Mouse (Mus musculus) hindbrain, embryonic 13.5 days (tissue): ENCODE results near the gene Mrpl12. TPM values are rescaled to one million over a fixed set of nuclear protein-coding genes. Genes with fewer than 3 reads are reported as not detected.
"Not testable (repeated sequence)": the region's sequence is repeated elsewhere in the genome, so short reads cannot be mapped to it uniquely, and the experiment has no call there.

Source experiments
- ATAC-seq: fragments of 200-750 bp; cut with Nextera tagmentation; 2 replicates; pipeline ENCODE4 v1.8.0; 2017; ENCODE audit warnings: moderate TSS enrichment; ENCODE audit not compliant: low FRiP score
- H3K27ac ChIP-seq: fragments of 300-500 bp; sonication (generic); 2 replicates; pipeline ENCODE4 v1.5.1; 2015; ENCODE audit warnings: inconsistent platforms, mild to moderate bottlenecking, moderate library complexity
- H3K27me3 ChIP-seq: fragments of 300-500 bp; sonication (generic); 2 replicates; pipeline ENCODE4 v1.6.1; 2015; ENCODE audit warnings: mild to moderate bottlenecking, inconsistent platforms
- H3K36me3 ChIP-seq: fragments of 300-500 bp; sonication (generic); 2 replicates; pipeline ENCODE4 v1.6.1; 2015; ENCODE audit warnings: mild to moderate bottlenecking, inconsistent platforms
- H3K4me1 ChIP-seq: fragments of 300-500 bp; sonication (generic); replicated peaks from 2 replicates; pipeline ENCODE4 v1.6.1; 2015; ENCODE audit warnings: inconsistent platforms
- H3K4me2 ChIP-seq: fragments of 300-500 bp; sonication (generic); 2 replicates; pipeline ENCODE4 v1.6.1; 2015; ENCODE audit warnings: inconsistent platforms, mild to moderate bottlenecking, moderate library complexity
- H3K4me3 ChIP-seq: fragments of 300-500 bp; sonication (generic); 2 replicates; pipeline ENCODE4 v1.5.1; 2015; ENCODE audit warnings: mild to moderate bottlenecking, inconsistent platforms
- H3K9ac ChIP-seq: fragments of 300-500 bp; sonication (generic); 2 replicates; pipeline ENCODE4 v1.6.1; 2015; ENCODE audit warnings: mild to moderate bottlenecking, inconsistent platforms
- H3K9me3 ChIP-seq: fragments of 300-500 bp; sonication (generic); 2 replicates; pipeline ENCODE4 v1.6.1; 2016; ENCODE audit warnings: inconsistent platforms
- WGBS: fragments of 180-500 bp; shearing (Covaris S2); methylation state at CpG from one replicate; pipeline ENCODE4 v1.1.7; 2015; 5-methylcytosine and 5-hydroxymethylcytosine counted together
- polyA plus RNA-seq: library from polyadenylated mRNA; unstranded; fragments of >200 nt; fragmentation: Nextera tagmentation; extraction: Ambion mirVana; gene quantifications from 2 replicates; pipeline ENCODE4 v1.2.1, GENCODE M21; 2015

The Mrpl12 gene
- polyA plus RNA-seq, 1 experiment from 2014 or later = 108 TPM

DNA sequence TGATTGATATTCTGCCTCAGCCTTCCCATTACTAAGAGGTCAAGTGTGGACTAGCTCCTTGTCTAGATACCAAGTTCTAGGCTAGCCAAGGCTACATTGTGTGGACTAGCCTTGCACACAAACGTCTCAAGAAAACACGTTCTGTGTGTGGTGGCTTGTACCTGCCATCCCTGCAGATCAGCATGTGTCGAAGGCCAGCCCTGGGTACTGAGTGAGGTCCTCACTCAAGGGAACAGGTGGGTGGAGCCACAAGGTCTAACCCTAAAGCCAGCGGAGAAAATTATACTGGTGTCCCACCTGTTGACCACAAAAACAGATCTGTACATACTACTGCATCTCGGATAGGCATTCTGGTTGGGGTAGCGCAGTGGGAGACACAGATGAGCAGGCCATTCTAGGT lies 15.5 kb downstream of the Mrpl12 start:
- no peak overlapping the region for H3K4me3 ChIP-seq
- peaks cover 46% of the 10 kb centered on the region for H3K36me3 ChIP-seq
- ATAC-seq = no peak

GRCm38 (mm10) chr11:120500357-120500756 lies 15.9 kb downstream of the Mrpl12 start:
- WGBS = 31% methylated on average over 3 of the region's 3 CpGs
- Histone ChIP-seq H3K9me3 (no peaks in the 10 kb centered on the region), H3K4me3 (no peak overlapping the region), H3K4me2 (no peak overlapping the region), H3K27ac (no peak overlapping the region), H3K36me3 (peaks cover 42% of the 10 kb centered on the region), H3K27me3 (no peaks in the 10 kb centered on the region), H3K4me1 (no peaks in the 10 kb centered on the region), H3K9ac (no peak overlapping the region)
- ATAC-seq = no peak

More for the DNA sequence above, 15.5 kb downstream of the Mrpl12 start:
- Histone ChIP-seq H3K4me1 (no peaks in the 10 kb centered on the region), H3K27me3 (no peaks in the 10 kb centered on the region), H3K4me2 (no peak overlapping the region), H3K9me3 (no peaks in the 10 kb centered on the region), H3K27ac (no peak overlapping the region), H3K9ac (no peak overlapping the region)
- 81% methylated on average over 6 of the region's 6 CpGs for WGBS

- H3K9me3 ChIP-seq = no peaks in the 10 kb centered on the region
- H3K9ac ChIP-seq = no peak overlapping the region
- H3K4me1 ChIP-seq = no peaks in the 10 kb centered on the region
- WGBS = 74% methylated on average over 6 of the region's 6 CpGs
- no peaks in the 10 kb centered on the region for H3K27me3 ChIP-seq
- H3K4me2 ChIP-seq = no peak overlapping the region
- ATAC-seq = no peak
- H3K27ac ChIP-seq = no peak overlapping the region
- H3K36me3 ChIP-seq = peaks cover 35% of the 10 kb centered on the region
- no peak overlapping the region for H3K4me3 ChIP-seq
These were observed 16.6 kb downstream of the Mrpl12 start for GRCm38 (mm10) chr11:120501018-120501417.

DNA sequence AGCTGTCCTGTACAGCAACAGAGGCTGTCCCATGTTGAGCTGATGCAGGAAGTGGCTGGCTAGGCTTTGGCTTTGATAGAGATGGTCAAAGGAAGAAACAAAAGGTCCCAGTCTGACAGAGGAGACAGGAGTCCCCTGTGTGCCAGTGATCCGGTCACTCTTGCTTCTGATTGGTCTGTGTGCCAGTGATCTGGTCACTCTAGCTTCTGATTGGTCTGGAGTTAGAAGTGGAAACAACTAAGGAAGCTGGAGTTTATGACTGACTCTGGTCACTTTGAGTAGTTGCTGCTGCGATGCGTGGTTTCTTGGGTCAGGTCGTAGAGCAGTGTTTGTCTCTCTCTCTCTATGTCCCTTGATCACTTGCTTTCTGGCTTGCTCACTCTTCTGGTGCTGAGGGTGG lies 17.3 kb downstream of the Mrpl12 start:
- Histone ChIP-seq H3K4me1 (no peaks in the 10 kb centered on the region), H3K27me3 (0 out of 2 replicates have a peak, but pooled peaks cover 2% of the 10 kb centered on the region), H3K27ac (no peak overlapping the region), H3K9ac (no peak overlapping the region), H3K36me3 (peaks cover 28% of the 10 kb centered on the region), H3K9me3 (no peaks in the 10 kb centered on the region), H3K4me2 (no peak overlapping the region), H3K4me3 (no peak overlapping the region)
- 90% methylated on average over 4 of the region's 4 CpGs for WGBS
- no peak for ATAC-seq

- H3K4me1 ChIP-seq = peaks cover 5% of the 10 kb centered on the region
- WGBS = 88% methylated on average over 3 of the region's 3 CpGs
- H3K27me3 ChIP-seq = 0 out of 2 replicates have a peak, but pooled peaks cover 2% of the 10 kb centered on the region
- H3K9me3 ChIP-seq = no peaks in the 10 kb centered on the region
- ATAC-seq = no peak
- no peak overlapping the region for H3K9ac ChIP-seq
- H3K4me2 ChIP-seq = no peak overlapping the region
- no peak overlapping the region for H3K4me3 ChIP-seq
- H3K27ac ChIP-seq = no peak overlapping the region
- H3K36me3 ChIP-seq = no peaks in the 10 kb centered on the region
These were observed 21.2 kb downstream of the Mrpl12 start for GRCm38 (mm10) chr11:120505661-120506060.

GRCm38 (mm10) chr11:120506899-120507298 lies 22.5 kb downstream of the Mrpl12 start:
- WGBS = 65% methylated on average over 4 of the region's 4 CpGs
- no peaks in the 10 kb centered on the region for H3K36me3 ChIP-seq
- H3K4me1 ChIP-seq = peaks cover 7% of the 10 kb centered on the region
- ATAC-seq = no peak
- H3K4me3 ChIP-seq = no peak overlapping the region
- 0 out of 2 replicates have a peak, but pooled peaks cover 4% of the 10 kb centered on the region for H3K27me3 ChIP-seq
- H3K4me2 ChIP-seq = no peak overlapping the region
- H3K9ac ChIP-seq = no peak overlapping the region
- H3K9me3 ChIP-seq = no peaks in the 10 kb centered on the region
- no peak overlapping the region for H3K27ac ChIP-seq

DNA sequence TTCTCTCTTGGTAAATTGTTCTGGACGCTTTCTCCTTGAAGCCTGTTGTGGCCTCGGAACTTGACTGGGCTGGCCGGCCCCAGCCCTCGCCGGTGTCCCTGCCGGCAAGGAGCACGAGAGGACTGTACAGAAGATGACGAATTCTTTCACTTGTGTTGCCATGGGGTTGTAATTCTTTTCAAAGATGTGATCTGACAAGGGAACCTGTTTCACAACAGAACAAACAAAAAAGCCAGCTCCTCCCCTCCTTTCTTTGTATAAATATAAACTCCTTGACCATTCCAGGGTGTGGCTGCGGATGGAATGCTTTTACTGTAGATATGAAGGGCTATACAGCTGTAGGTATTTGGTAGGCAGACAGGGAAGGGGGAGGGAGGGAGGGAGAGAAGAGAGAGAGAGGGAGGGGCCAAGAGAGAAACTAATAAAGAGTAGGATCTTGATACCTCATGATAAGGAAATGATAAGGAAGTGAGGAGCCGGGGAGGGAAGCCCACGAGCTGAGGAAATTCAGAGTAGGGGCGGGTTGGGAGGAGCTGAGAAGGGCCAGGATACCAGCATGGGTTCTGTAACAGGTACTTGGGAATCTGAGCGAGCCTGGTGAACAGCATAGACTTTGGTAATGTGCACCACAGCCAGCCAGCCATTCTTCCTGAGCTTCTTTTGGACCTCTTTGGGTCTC lies 23.3 kb downstream of the Mrpl12 start:
- WGBS = 78% methylated on average over 13 of the region's 13 CpGs
- Histone ChIP-seq H3K9ac (no peak overlapping the region), H3K36me3 (no peaks in the 10 kb centered on the region), H3K27me3 (0 out of 2 replicates have a peak, but pooled peaks cover 4% of the 10 kb centered on the region), H3K4me2 (no peak overlapping the region), H3K4me1 (peaks cover 7% of the 10 kb centered on the region), H3K27ac (no peak overlapping the region), H3K4me3 (no peak overlapping the region), H3K9me3 (no peaks in the 10 kb centered on the region)
- ATAC-seq = no peak

DNA sequence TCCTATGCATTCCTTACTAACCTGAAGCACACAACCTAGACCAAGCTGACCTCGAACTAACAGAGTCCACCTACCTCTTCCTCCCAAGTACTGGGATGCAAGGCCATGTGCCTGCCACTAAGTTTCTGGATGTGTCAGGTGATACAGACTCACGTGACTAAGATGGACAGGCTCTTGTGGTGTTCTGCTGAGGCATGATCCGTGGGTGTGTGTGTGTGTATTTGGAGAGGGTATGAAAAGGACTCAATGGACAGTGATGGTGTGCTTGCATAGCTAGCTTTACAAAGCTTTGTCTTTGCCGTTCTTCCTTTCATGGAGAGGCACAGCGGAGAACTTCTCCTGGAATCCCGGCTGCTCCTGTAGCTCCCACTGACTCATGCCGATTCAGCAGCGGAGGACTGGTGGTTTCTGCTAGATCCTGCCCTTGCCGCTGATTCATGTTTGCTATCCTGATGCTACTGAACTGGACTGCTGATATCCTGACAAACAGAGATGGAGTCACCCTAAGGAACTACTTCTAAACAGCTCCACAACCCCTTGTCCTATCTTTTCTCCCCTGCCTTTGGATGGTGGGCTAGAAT lies 24.0 kb downstream of the Mrpl12 start:
- WGBS = 87% methylated on average over 9 of the region's 9 CpGs
- no peak overlapping the region for H3K4me3 ChIP-seq
- H3K4me2 ChIP-seq = no peak overlapping the region
- H3K27ac ChIP-seq = no peak overlapping the region
- no peak for ATAC-seq
- H3K4me1 ChIP-seq = peaks cover 11% of the 10 kb centered on the region
- H3K9me3 ChIP-seq = no peaks in the 10 kb centered on the region
- H3K9ac ChIP-seq = no peak overlapping the region
- no peaks in the 10 kb centered on the region for H3K36me3 ChIP-seq
- 0 out of 2 replicates have a peak, but pooled peaks cover 4% of the 10 kb centered on the region for H3K27me3 ChIP-seq

- 46% methylated on average over 4 of the region's 4 CpGs for WGBS
- no peak for ATAC-seq
- no peaks in the 10 kb centered on the region for H3K36me3 ChIP-seq
- no peak overlapping the region for H3K4me3 ChIP-seq
- no peak overlapping the region for H3K4me2 ChIP-seq
- H3K4me1 ChIP-seq = peaks cover 11% of the 10 kb centered on the region
- 0 out of 2 replicates have a peak, but pooled peaks cover 4% of the 10 kb centered on the region for H3K27me3 ChIP-seq
- no peak overlapping the region for H3K9ac ChIP-seq
- H3K27ac ChIP-seq = no peak overlapping the region
- H3K9me3 ChIP-seq = no peaks in the 10 kb centered on the region
These were observed 25.5 kb downstream of the Mrpl12 start for GRCm38 (mm10) chr11:120509940-120510339.

GRCm38 (mm10) chr11:120510375-120511030 lies 26.1 kb downstream of the Mrpl12 start:
- Histone ChIP-seq H3K4me3 (peak overlapping the region; percentile 15; the same call in 1 of the 2 replicates), H3K27me3 (0 out of 2 replicates have a peak, but pooled peaks cover 4% of the 10 kb centered on the region), H3K27ac (no peak overlapping the region; the same call in 1 of the 2 replicates), H3K4me1 (peaks cover 11% of the 10 kb centered on the region), H3K9ac (peak overlapping the region; percentile 49; the same call in 1 of the 2 replicates), H3K9me3 (no peaks in the 10 kb centered on the region), H3K36me3 (no peaks in the 10 kb centered on the region), H3K4me2 (peak overlapping the region; percentile 37)
- ATAC-seq = no peak
- WGBS = 12% methylated on average over 16 of the region's 16 CpGs

DNA sequence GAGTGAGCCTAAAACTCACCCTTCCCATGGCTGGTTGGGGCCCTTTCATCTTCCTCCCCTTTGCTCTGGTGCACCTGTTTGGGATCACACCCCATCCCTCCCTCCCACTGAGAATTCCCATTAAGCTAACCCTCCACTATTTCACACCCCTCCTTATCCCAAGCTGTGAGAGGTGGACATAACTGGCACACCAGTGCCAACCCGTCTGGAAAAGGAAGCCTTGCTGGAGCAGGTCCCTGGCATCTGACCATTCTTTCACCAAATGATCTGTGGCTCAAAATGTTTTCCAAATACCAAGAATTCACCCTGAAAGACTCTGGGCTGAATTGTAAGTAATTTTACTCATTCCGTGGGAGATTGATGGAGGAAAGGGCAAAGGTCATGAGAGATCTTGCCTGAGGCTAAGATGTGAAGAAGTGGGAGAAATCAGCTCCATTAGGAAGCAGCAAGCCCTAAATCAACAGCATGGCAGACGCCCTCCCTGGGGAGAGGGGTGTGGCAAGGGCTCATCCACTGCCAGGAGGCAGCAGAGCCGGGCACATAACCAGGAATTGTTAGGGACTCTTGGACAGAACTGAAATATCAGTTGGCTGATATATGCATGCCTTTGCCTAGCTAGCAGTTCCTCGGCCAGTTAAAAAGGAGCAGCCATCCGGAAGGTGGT lies 28.5 kb downstream of the Mrpl12 start:
- H3K4me1 ChIP-seq = peaks cover 11% of the 10 kb centered on the region
- H3K9me3 ChIP-seq = no peaks in the 10 kb centered on the region
- no peak for ATAC-seq
- H3K27ac ChIP-seq = no peak overlapping the region
- 0 out of 2 replicates have a peak, but pooled peaks cover 6% of the 10 kb centered on the region for H3K27me3 ChIP-seq
- no peaks in the 10 kb centered on the region for H3K36me3 ChIP-seq
- no peak overlapping the region for H3K4me2 ChIP-seq
- WGBS = 26% methylated on average over 6 of the region's 6 CpGs
- no peak overlapping the region for H3K9ac ChIP-seq
- no peak overlapping the region for H3K4me3 ChIP-seq

GRCm38 (mm10) chr11:120514262-120514661 lies 29.8 kb downstream of the Mrpl12 start:
- not testable (repeated sequence) for H3K9ac ChIP-seq, H3K4me3 ChIP-seq, ATAC-seq, H3K27me3 ChIP-seq, H3K4me2 ChIP-seq, H3K27ac ChIP-seq, H3K9me3 ChIP-seq, H3K36me3 ChIP-seq
- peaks cover 11% of the 10 kb centered on the region for H3K4me1 ChIP-seq
- WGBS = 93% methylated on average over 2 of the region's 2 CpGs
